Mouse (Mus musculus): ENCODE results near the gene Map9. TPM values are rescaled to one million over a fixed set of nuclear protein-coding genes. Genes with fewer than 3 reads are reported as not detected.
"Not testable (repeated sequence)": the region's sequence is repeated elsewhere in the genome, so short reads cannot be mapped to it uniquely, and the experiment has no call there.

Map9 gene
- polyA plus RNA-seq, 1 experiment: 0.27 TPM

- WGBS: 84% methylated on average over 6 of the region's 6 CpGs
- DNase-seq (ENCODE audit: low read depth, low spot score): no peak
Observed at GRCm38 (mm10) chr3:82405830-82406229, 48.0 kb downstream of the Map9 start.

- 81% methylated on average over 3 of the region's 3 CpGs for WGBS
- no peak for DNase-seq (ENCODE audit: low read depth, low spot score)
Observed at GRCm38 (mm10) chr3:82406336-82406735, 48.5 kb downstream of the Map9 start.

GRCm38 (mm10) chr3:82407432-82407831, 49.6 kb downstream of the Map9 start:
- no peak for DNase-seq (ENCODE audit: low read depth, low spot score)
- 46% methylated on average over 2 of the region's 2 CpGs for WGBS

- no peak for DNase-seq (ENCODE audit: low read depth, low spot score)
Observed at GRCm38 (mm10) chr3:82412397-82412796, 54.6 kb downstream of the Map9 start.

DNA sequence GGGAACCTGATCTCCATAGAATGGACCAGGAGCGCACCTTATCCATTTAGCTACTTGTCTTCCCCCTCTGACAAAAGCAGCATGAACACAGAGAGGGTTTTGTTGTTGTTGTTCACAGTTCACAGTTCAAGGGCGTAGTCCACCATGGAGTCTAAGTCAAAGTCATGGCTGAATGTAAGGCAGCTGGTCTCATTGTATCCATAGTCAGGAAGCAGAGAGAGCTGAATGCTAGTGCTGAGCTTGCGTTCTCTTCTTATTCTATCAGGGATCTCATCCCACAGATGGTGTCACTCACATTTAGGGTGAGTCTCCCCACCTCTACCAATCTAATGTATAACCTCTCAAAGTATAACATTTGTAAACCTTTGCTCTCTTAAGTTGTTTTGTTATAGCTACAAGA, 60.1 kb downstream of the Map9 start:
- DNase-seq (ENCODE audit: low read depth, low spot score): no peak
- WGBS: 87% methylated on average over 3 of the region's 3 CpGs

GRCm38 (mm10) chr3:82435351-82435750, 77.5 kb downstream of the Map9 start:
- 84% methylated on average over 8 of the region's 8 CpGs for WGBS
- DNase-seq (ENCODE audit: low read depth, low spot score): no peak

- WGBS: 56% methylated on average over 3 of the region's 3 CpGs
- no peak for DNase-seq (ENCODE audit: low read depth, low spot score)
Observed at GRCm38 (mm10) chr3:82440976-82441375, 83.1 kb downstream of the Map9 start.

- DNase-seq (ENCODE audit: low read depth, low spot score): not testable (repeated sequence)
Observed at GRCm38 (mm10) chr3:82441601-82442000, 83.8 kb downstream of the Map9 start.

Other genes starting within 250 kb of the Map9 start
- gene Gucy1a1, start 212.3 kb upstream of the Map9 start, polyA plus RNA-seq (2012; rRNA removed): 4.2 and 7.0 TPM in 2 replicates
- 0.52 and 0.56 TPM in 2 replicates for gene Npy2r, start 190.0 kb downstream of the Map9 start, polyA plus RNA-seq (2012; rRNA removed)